Mouse (Mus musculus): ENCODE data around the gene Nudt16l1. TPM values are rescaled to one million over a fixed set of nuclear protein-coding genes. Genes with fewer than 3 reads are reported as not detected.

The Nudt16l1 gene
- total RNA-seq, 2 experiments from 2014 or later = 23.3 to 23.8 TPM

- intact Hi-C loops (cut with DNase I; ENCODE audit: low total_unique reads) = loop anchor here (5.0 kb wide), 1 partner anchor 36 kb away; no protein-coding TSS in a partner anchor
- DNase-seq = no peak
Measured at GRCm38 (mm10) chr16:4912907-4913782, 25.4 kb upstream of the Nudt16l1 start.

- intact Hi-C loops (cut with DNase I; ENCODE audit: low total_unique reads) = loop anchor here (5.0 kb wide), 1 partner anchor 37 kb away; no protein-coding TSS in a partner anchor
- peak; percentile 71 for DNase-seq
Measured at GRCm38 (mm10) chr16:4913783-4914735, 24.5 kb upstream of the Nudt16l1 start.

GRCm38 (mm10) chr16:4915931-4916330 lies 22.6 kb upstream of the Nudt16l1 start:
- intact Hi-C loops (cut with DNase I; ENCODE audit: low total_unique reads) = no loop called here
- DNase-seq = no peak

- no peak for DNase-seq
- intact Hi-C loops (cut with DNase I; ENCODE audit: low total_unique reads) = no loop called here
Measured at GRCm38 (mm10) chr16:4916608-4917007, 22.0 kb upstream of the Nudt16l1 start.

GRCm38 (mm10) chr16:4920556-4920955 lies 18.0 kb upstream of the Nudt16l1 start:
- intact Hi-C loops (cut with DNase I; ENCODE audit: low total_unique reads) = no loop called here
- DNase-seq = no peak

- intact Hi-C loops (cut with DNase I; ENCODE audit: low total_unique reads) = no loop called here
- no peak for DNase-seq
Measured at GRCm38 (mm10) chr16:4922481-4922880, 16.1 kb upstream of the Nudt16l1 start.

GRCm38 (mm10) chr16:4923996-4924395 lies 14.6 kb upstream of the Nudt16l1 start:
- intact Hi-C loops (cut with DNase I; ENCODE audit: low total_unique reads) = no loop called here
- DNase-seq = no peak

GRCm38 (mm10) chr16:4927967-4928366 lies 10.6 kb upstream of the Nudt16l1 start:
- DNase-seq = no peak
- intact Hi-C loops (cut with DNase I; ENCODE audit: low total_unique reads) = no loop called here

- no peak for DNase-seq
- intact Hi-C loops (cut with DNase I; ENCODE audit: low total_unique reads) = no loop called here
Measured at GRCm38 (mm10) chr16:4928474-4928873, 10.1 kb upstream of the Nudt16l1 start.

GRCm38 (mm10) chr16:4932429-4932828 lies 6.1 kb upstream of the Nudt16l1 start:
- intact Hi-C loops (cut with DNase I; ENCODE audit: low total_unique reads) = no loop called here
- no peak for DNase-seq

- intact Hi-C loops (cut with DNase I; ENCODE audit: low total_unique reads) = no loop called here
Measured at GRCm38 (mm10) chr16:4935430-4935829, 3.1 kb upstream of the Nudt16l1 start.

GRCm38 (mm10) chr16:4935931-4936703 lies 2.4 kb upstream of the Nudt16l1 start:
- no peak for DNase-seq
- intact Hi-C loops (cut with DNase I; ENCODE audit: low total_unique reads) = no loop called here

More at GRCm38 (mm10) chr16:4935430-4935829, 3.1 kb upstream of the Nudt16l1 start:
- DNase-seq = no peak

GRCm38 (mm10) chr16:4937351-4938190 lies 990 bp upstream of the Nudt16l1 start:
- DNase-seq = no peak
- intact Hi-C loops (cut with DNase I; ENCODE audit: low total_unique reads) = no loop called here

GRCm38 (mm10) chr16:4938989-4939388 lies 428 bp downstream of the Nudt16l1 start:
- peak; percentile 96 for DNase-seq
- intact Hi-C loops (cut with DNase I; ENCODE audit: low total_unique reads) = no loop called here

- intact Hi-C loops (cut with DNase I; ENCODE audit: low total_unique reads) = no loop called here
- DNase-seq = peak; percentile 35
Measured at GRCm38 (mm10) chr16:4939412-4939811, 851 bp downstream of the Nudt16l1 start.

GRCm38 (mm10) chr16:4940311-4940850 lies 1.8 kb downstream of the Nudt16l1 start:
- no peak for DNase-seq
- intact Hi-C loops (cut with DNase I; ENCODE audit: low total_unique reads) = no loop called here

GRCm38 (mm10) chr16:4941016-4941415 lies 2.5 kb downstream of the Nudt16l1 start:
- DNase-seq = no peak
- intact Hi-C loops (cut with DNase I; ENCODE audit: low total_unique reads) = no loop called here

GRCm38 (mm10) chr16:4942868-4943267 lies 4.3 kb downstream of the Nudt16l1 start:
- intact Hi-C loops (cut with DNase I; ENCODE audit: low total_unique reads) = no loop called here
- no peak for DNase-seq

Measured in gastrocnemius, postnatal 14 days (tissue).